Mouse (Mus musculus): ENCODE data around the gene Tarsl2.

Gene Tarsl2

GRCm38 (mm10) chr7:65737286-65738040 is 92.8 kb downstream of the Tarsl2 start:
- no peak for DNase-seq

All from liver (tissue).